Mouse (Mus musculus) brain, embryonic 14.5 days (tissue): Measurements from ENCODE around the gene Prrt1. TPM values are rescaled to one million over a fixed set of nuclear protein-coding genes. Genes with fewer than 3 reads are reported as not detected.

ENCODE experiments used
- DNase-seq: peaks from one replicate; pipeline ENCODE4 v3.0.0-alpha.2; 2011; ENCODE audit warnings: low read depth
- CTCF ChIP-seq: fragments of 200-500 bp; IDR thresholded peaks from 2 replicates; pipeline ENCODE4 v1.5.1; 2012; ENCODE audit warnings: inconsistent platforms, mild to moderate bottlenecking, moderate library complexity, borderline replicate concordance; ENCODE audit not compliant: insufficient read depth, insufficient read length; ENCODE audit errors: extremely low read depth
- POLR2A ChIP-seq: fragments of 200-500 bp; IDR thresholded peaks from 2 replicates; pipeline ENCODE4 v1.6.1; 2012; ENCODE audit warnings: mild to moderate bottlenecking, inconsistent platforms, borderline replicate concordance; ENCODE audit not compliant: poor library complexity, insufficient read depth, insufficient read length, severe bottlenecking; ENCODE audit errors: extremely low read depth
- polyA plus RNA-seq: library from polyadenylated mRNA; depleted of rRNA; stranded (reverse); fragments of >200 nt; gene quantifications from 2 replicates; pipeline ENCODE4 v1.2.3, GENCODE M21; 2012

The Prrt1 gene
- polyA plus RNA-seq, 1 experiment: 63.8 TPM

GRCm38 (mm10) chr17:34645831-34646511 lies 16.6 kb downstream of the Prrt1 start:
- TF ChIP-seq CTCF (no peak), POLR2A (no peak)
- DNase-seq: no peak

GRCm38 (mm10) chr17:34646906-34647787 lies 17.8 kb downstream of the Prrt1 start, which contains the start of gene Atf6b:
Atf6b (plus strand) TSS chr17:34647146.
- peak; percentile 99 for DNase-seq
- TF ChIP-seq POLR2A: peak; percentile 91
- no peak for TF ChIP-seq CTCF

- TF ChIP-seq CTCF (no peak), POLR2A (no peak)
- no peak for DNase-seq
These were observed 19.0 kb downstream of the Prrt1 start for GRCm38 (mm10) chr17:34648141-34648890.

GRCm38 (mm10) chr17:34649106-34649864 lies 20.0 kb downstream of the Prrt1 start:
- TF ChIP-seq CTCF (no peak), POLR2A (no peak)
- no peak for DNase-seq

GRCm38 (mm10) chr17:34650781-34651180 lies 21.4 kb downstream of the Prrt1 start:
- TF ChIP-seq POLR2A: no peak
- TF ChIP-seq CTCF: no peak
- DNase-seq: no peak

GRCm38 (mm10) chr17:34651507-34652221 lies 22.3 kb downstream of the Prrt1 start:
- TF ChIP-seq POLR2A (no peak), CTCF (peak; percentile 53)
- no peak for DNase-seq

- no peak for TF ChIP-seq CTCF
- TF ChIP-seq POLR2A: no peak
- no peak for DNase-seq
These were observed 23.2 kb downstream of the Prrt1 start for GRCm38 (mm10) chr17:34652546-34652945.

GRCm38 (mm10) chr17:34652985-34653384 lies 23.7 kb downstream of the Prrt1 start:
- no peak for DNase-seq

GRCm38 (mm10) chr17:34653746-34654285 lies 24.5 kb downstream of the Prrt1 start:
- TF ChIP-seq POLR2A (no peak), CTCF (peak; percentile 80)
- DNase-seq: peak; percentile 69

More at GRCm38 (mm10) chr17:34652985-34653384, 23.7 kb downstream of the Prrt1 start:
- TF ChIP-seq CTCF (no peak), POLR2A (no peak)
